Mouse (Mus musculus) CH12.LX (cell line): Measurements from ENCODE around the gene Brinp2. TPM values are rescaled to one million over a fixed set of nuclear protein-coding genes. Genes with fewer than 3 reads are reported as not detected.

ENCODE experiments used
- DNase-seq: peaks from one replicate; pipeline ENCODE4 v3.0.0-alpha.2; 2013; ENCODE audit errors: extremely low read depth
- H3K27ac ChIP-seq: 2 replicates; pipeline ENCODE4 v1.5.1; 2012; ENCODE audit warnings: low read depth, mild to moderate bottlenecking, control low read depth, moderate library complexity; ENCODE audit not compliant: insufficient read depth
- H3K27me3 ChIP-seq: replicated peaks from 2 replicates; pipeline ENCODE3; 2012; ENCODE audit warnings: inconsistent platforms
- H3K36me3 ChIP-seq, 2 experiments: replicated peaks in 1 of 2; 2 replicates each; pipeline versions ENCODE3 to v1.6.1; 2012; ENCODE audit warnings: inconsistent platforms in 1 of 2, low read length in 1 of 2, mild to moderate bottlenecking in 1 of 2, mixed read lengths in 1 of 2, moderate library complexity in 1 of 2; ENCODE audit not compliant: control insufficient read depth in 1 of 2, insufficient read depth in 1 of 2
- H3K4me1 ChIP-seq, 2 experiments: 2 replicates each; pipeline ENCODE4 v1.6.1; 2012; ENCODE audit warnings: inconsistent platforms in 1 of 2, moderate library complexity in 1 of 2; ENCODE audit not compliant: insufficient read depth in 2 of 2, control insufficient read depth in 1 of 2
- H3K4me2 ChIP-seq: 2 replicates; pipeline ENCODE4 v1.6.1; 2012; ENCODE audit warnings: low read depth, mild to moderate bottlenecking, control low read depth; ENCODE audit not compliant: poor library complexity, insufficient read depth, severe bottlenecking
- H3K4me3 ChIP-seq, 3 experiments: fragments of 150-350 bp in 1 of 3; sonication (generic) in 1 of 3; replicated peaks in 1 of 3; 2 replicates each; pipeline versions ENCODE3 to v1.5.1; 2011 to 2012; ENCODE audit warnings: low read depth in 2 of 3, low read length in 2 of 3, mild to moderate bottlenecking in 2 of 3, moderate library complexity in 2 of 3, control low read depth in 1 of 3, improper control_type of control experiment in 1 of 3, inconsistent platforms in 1 of 3, mixed read lengths in 1 of 3; ENCODE audit not compliant: poor library complexity in 1 of 3
- H3K79me2 ChIP-seq: replicated peaks from 2 replicates; pipeline ENCODE4 v1.6.1; 2012; ENCODE audit warnings: mild to moderate bottlenecking, moderate library complexity; ENCODE audit not compliant: control insufficient read depth, poor library complexity, insufficient read depth, severe bottlenecking; ENCODE audit errors: extremely low read depth
- H3K9ac ChIP-seq: 2 replicates; pipeline ENCODE4 v1.6.1; 2012; ENCODE audit warnings: low read depth, mild to moderate bottlenecking, control low read depth, moderate library complexity; ENCODE audit not compliant: insufficient read depth
- H3K9me3 ChIP-seq: replicated peaks from 2 replicates; pipeline ENCODE3; 2012; ENCODE audit warnings: low read length, inconsistent platforms, mixed read lengths
- CHD1 ChIP-seq: IDR thresholded peaks from 2 replicates; pipeline ENCODE4 v1.6.1; 2012; ENCODE audit warnings: low read depth, low read length, improper control_type of control experiment, inconsistent platforms
- CHD2 ChIP-seq: IDR thresholded peaks from 2 replicates; pipeline ENCODE4 v1.6.1; 2011; ENCODE audit warnings: low read length, improper control_type of control experiment
- CTCF ChIP-seq, 2 experiments: IDR thresholded peaks in 1 of 2; conservative IDR thresholded peaks in 1 of 2; 2 replicates each; pipeline ENCODE4 v1.5.1; 2011 to 2012; ENCODE audit warnings: low read depth in 2 of 2, low read length in 2 of 2, improper control_type of control experiment in 1 of 2, inconsistent platforms in 1 of 2, mild to moderate bottlenecking in 1 of 2, moderate library complexity in 1 of 2
- E2F4 ChIP-seq: IDR thresholded peaks from 2 replicates; pipeline ENCODE4 v1.6.1; 2011; ENCODE audit warnings: low read depth, low read length, improper control_type of control experiment; ENCODE audit not compliant: insufficient replicate concordance
- ETS1 ChIP-seq: conservative IDR thresholded peaks from 2 replicates; pipeline ENCODE4 v1.6.1; 2012; ENCODE audit warnings: low read depth, mild to moderate bottlenecking, inconsistent platforms, low read length, improper control_type of control experiment, moderate library complexity
- GABPA ChIP-seq: IDR thresholded peaks from 2 replicates; pipeline ENCODE4 v1.6.1; 2012; ENCODE audit warnings: low read depth, low read length, improper control_type of control experiment, inconsistent platforms; ENCODE audit not compliant: insufficient replicate concordance
- IRF4 ChIP-seq: IDR thresholded peaks from 2 replicates; pipeline ENCODE4 v1.6.1; 2014; ENCODE audit warnings: low read depth, mild to moderate bottlenecking, inconsistent platforms, low read length, improper control_type of control experiment
- JUN ChIP-seq: IDR thresholded peaks from 2 replicates; pipeline ENCODE4 v1.6.1; 2011; ENCODE audit warnings: low read depth, mild to moderate bottlenecking, low read length, improper control_type of control experiment, moderate library complexity; ENCODE audit not compliant: insufficient read depth
- JUND ChIP-seq: conservative IDR thresholded peaks from 2 replicates; pipeline ENCODE4 v1.6.1; 2011; ENCODE audit warnings: low read depth, low read length, improper control_type of control experiment
- KAT2A ChIP-seq: IDR thresholded peaks from 2 replicates; pipeline ENCODE4 v1.6.1; 2012; ENCODE audit warnings: low read length, improper control_type of control experiment, inconsistent platforms; ENCODE audit not compliant: insufficient replicate concordance
- MAFK ChIP-seq: IDR thresholded peaks from 2 replicates; pipeline ENCODE4 v1.6.1; 2011; ENCODE audit warnings: low read length, improper control_type of control experiment; ENCODE audit not compliant: insufficient replicate concordance
- MAZ ChIP-seq: IDR thresholded peaks from 2 replicates; pipeline ENCODE4 v1.6.1; 2012; ENCODE audit warnings: low read depth, mild to moderate bottlenecking, inconsistent platforms, low read length, improper control_type of control experiment, moderate library complexity
- NRF1 ChIP-seq: IDR thresholded peaks from 2 replicates; pipeline ENCODE4 v1.6.1; 2014; ENCODE audit warnings: low read depth, mild to moderate bottlenecking, inconsistent platforms, low read length, improper control_type of control experiment, moderate library complexity
- PAX5 ChIP-seq: IDR thresholded peaks from 2 replicates; pipeline ENCODE4 v1.6.1; 2012; ENCODE audit warnings: low read length, inconsistent platforms, mixed read lengths
- SIN3A ChIP-seq: IDR thresholded peaks from 2 replicates; pipeline ENCODE4 v1.6.1; 2012; ENCODE audit warnings: low read length, improper control_type of control experiment, inconsistent platforms
- SMC3 ChIP-seq: IDR thresholded peaks from 2 replicates; pipeline ENCODE4 v1.6.1; 2011; ENCODE audit warnings: low read depth, low read length, improper control_type of control experiment
- TCF12 ChIP-seq: IDR thresholded peaks from 2 replicates; pipeline ENCODE4 v1.6.1; 2014; ENCODE audit warnings: low read depth, mild to moderate bottlenecking, inconsistent platforms, low read length, improper control_type of control experiment
- UBTF ChIP-seq: IDR thresholded peaks from 2 replicates; pipeline ENCODE4 v1.6.1; 2012; ENCODE audit warnings: low read depth, mild to moderate bottlenecking, inconsistent platforms, low read length, improper control_type of control experiment, moderate library complexity
- USF2 ChIP-seq: conservative IDR thresholded peaks from 2 replicates; pipeline ENCODE4 v1.6.1; 2011; ENCODE audit warnings: low read depth, low read length, improper control_type of control experiment
- ZC3H11A ChIP-seq: IDR thresholded peaks from 2 replicates; pipeline ENCODE4 v1.6.1; 2012; ENCODE audit warnings: low read depth, mild to moderate bottlenecking, inconsistent platforms, low read length, improper control_type of control experiment
- dilution Hi-C: fragments of 300-500 bp; cut with MboI; formaldehyde crosslinking; loops from 2 replicates; pipeline ENCODE4 v1.14.3; 2020; ENCODE audit warnings: low sequenced_read_pairs; ENCODE audit not compliant: extremely low pct_unique_long_range_greater_than_20kb, extremely low pct_ligation_motif_present
- in situ Hi-C: fragments of 300-500 bp; cut with MboI; formaldehyde crosslinking; loops from 3 replicates; pipeline ENCODE4 v1.14.3; 2019; ENCODE audit warnings: low sequenced_read_pairs, low pct_ligation_motif_present, low pct_unique_long_range_greater_than_20kb, mixed read lengths
- polyA plus RNA-seq: library from polyadenylated mRNA; unstranded; fragments of >175 nt; gene quantifications from 2 replicates; pipeline ENCODE4 v1.2.1, GENCODE M21; 2012; ENCODE audit warnings: low read depth; ENCODE audit not compliant: insufficient read length
- total RNA-seq, 2 experiments: library from RNA; depleted of rRNA; stranded (reverse); fragments of 300-350 nt in 1 of 2; fragments of >200 nt in 1 of 2; gene quantifications; 2 replicates each; pipeline ENCODE4 v1.2.3; 2012 to 2014

Brinp2 gene
- total and polyA plus RNA-seq, 3 experiments = 0.04 to 0.26 (median 0.05) TPM

DNA sequence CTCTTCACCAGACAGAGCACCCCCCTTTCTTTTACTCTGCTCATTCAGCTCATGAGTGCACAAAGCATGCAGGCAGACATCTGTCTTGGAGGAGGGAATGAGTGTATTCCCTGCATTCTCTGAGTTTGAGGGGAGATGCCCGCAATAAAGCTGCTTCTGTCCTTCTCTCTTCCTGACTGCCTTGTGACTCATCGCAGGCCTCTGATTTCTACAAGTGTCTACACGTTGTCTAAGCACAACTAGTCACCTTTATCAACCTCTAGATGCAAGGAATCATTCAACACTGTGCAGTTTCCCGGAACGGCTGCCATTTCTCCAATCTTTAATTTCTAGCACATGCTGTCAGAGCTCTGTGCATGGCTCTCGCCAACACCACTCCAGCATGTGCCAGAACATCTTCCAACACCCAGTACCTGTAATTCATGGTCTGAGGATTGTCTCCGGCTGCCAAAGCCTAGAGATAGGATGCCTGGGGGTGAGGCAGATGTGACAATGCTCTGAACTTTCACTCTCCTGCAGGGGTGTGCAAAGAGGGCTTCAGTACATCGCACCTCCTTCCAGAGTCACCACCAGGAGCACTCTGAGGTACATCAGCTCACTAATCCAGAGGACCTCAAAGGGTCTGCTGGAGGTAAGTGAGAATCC lies 59.7 kb downstream of the Brinp2 start:
- dilution Hi-C loops = no loop called here

DNA sequence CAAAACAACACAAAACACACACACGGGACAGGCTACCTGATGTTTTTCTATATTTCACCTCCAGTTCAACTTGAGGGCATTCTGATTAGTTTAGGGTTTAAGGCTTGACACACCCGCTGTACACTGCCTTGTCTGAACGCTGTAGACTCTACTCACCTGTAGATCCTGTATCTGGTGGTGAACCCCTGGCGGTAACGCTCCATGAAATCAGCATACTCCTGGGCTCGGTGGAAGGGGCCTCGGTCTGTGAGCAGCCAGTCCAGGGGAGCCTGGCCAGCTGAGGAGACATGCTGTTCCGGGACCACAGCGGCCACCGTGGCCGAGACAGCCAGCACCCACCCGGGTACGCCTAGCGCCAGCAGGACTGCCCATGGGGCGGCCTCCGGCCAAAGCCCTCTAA lies 60.9 kb downstream of the Brinp2 start:
- Histone ChIP-seq H3K27me3 (no peaks in the 10 kb centered on the region), H3K27ac (no peak overlapping the region), H3K9me3 (no peaks in the 10 kb centered on the region), H3K36me3 (no peaks in the 10 kb centered on the region), H3K9ac (no peak overlapping the region), H3K4me3 (no peak overlapping the region), H3K79me2 (no peaks in the 10 kb centered on the region), H3K4me2 (no peak overlapping the region), H3K4me1 (peaks cover 6 to 12% of the 10 kb centered on the region in 2 experiments)
- DNase-seq = no peak
- no peak for TF ChIP-seq USF2
- TF ChIP-seq UBTF = no peak
- TF ChIP-seq JUN = no peak
- no peak for TF ChIP-seq NRF1
- no peak for TF ChIP-seq CTCF (conservative IDR thresholded peaks at IDR 0.05 in 1 of 2, IDR thresholded peaks at IDR 0.05 in 1 of 2; ENCODE audit: low read depth in 2 of 2, low read length in 2 of 2)
- TF ChIP-seq ETS1 = no peak
- TF ChIP-seq E2F4 = no peak
- TF ChIP-seq SIN3A = no peak
- no peak for TF ChIP-seq KAT2A
- no peak for TF ChIP-seq IRF4
- no peak for TF ChIP-seq MAZ
- no peak for TF ChIP-seq MAFK
- TF ChIP-seq CHD2 = no peak
- no peak for TF ChIP-seq JUND
- no peak for TF ChIP-seq GABPA
- no peak for TF ChIP-seq SMC3
- TF ChIP-seq TCF12 = no peak
- dilution Hi-C loops (no loop called here), in situ Hi-C loops (no loop called here)

More for the DNA sequence above, 59.7 kb downstream of the Brinp2 start:
- Histone ChIP-seq H3K36me3 (no peaks in the 10 kb centered on the region), H3K9me3 (no peaks in the 10 kb centered on the region), H3K9ac (no peak overlapping the region), H3K4me1 (peaks cover 6 to 12% of the 10 kb centered on the region in 2 experiments), H3K79me2 (no peaks in the 10 kb centered on the region), H3K27me3 (no peaks in the 10 kb centered on the region), H3K4me3 (no peak overlapping the region), H3K27ac (no peak overlapping the region), H3K4me2 (no peak overlapping the region)
- in situ Hi-C loops = no loop called here
- TF ChIP-seq KAT2A = no peak
- TF ChIP-seq CTCF (conservative IDR thresholded peaks at IDR 0.05 in 1 of 2, IDR thresholded peaks at IDR 0.05 in 1 of 2; ENCODE audit: low read depth in 2 of 2, low read length in 2 of 2) = no peak
- TF ChIP-seq GABPA = no peak
- no peak for TF ChIP-seq ETS1
- no peak for TF ChIP-seq PAX5
- no peak for TF ChIP-seq UBTF
- TF ChIP-seq E2F4 = no peak
- no peak for TF ChIP-seq ZC3H11A
- TF ChIP-seq CHD1 = no peak
- no peak for DNase-seq
